In the genomic region with DNA sequence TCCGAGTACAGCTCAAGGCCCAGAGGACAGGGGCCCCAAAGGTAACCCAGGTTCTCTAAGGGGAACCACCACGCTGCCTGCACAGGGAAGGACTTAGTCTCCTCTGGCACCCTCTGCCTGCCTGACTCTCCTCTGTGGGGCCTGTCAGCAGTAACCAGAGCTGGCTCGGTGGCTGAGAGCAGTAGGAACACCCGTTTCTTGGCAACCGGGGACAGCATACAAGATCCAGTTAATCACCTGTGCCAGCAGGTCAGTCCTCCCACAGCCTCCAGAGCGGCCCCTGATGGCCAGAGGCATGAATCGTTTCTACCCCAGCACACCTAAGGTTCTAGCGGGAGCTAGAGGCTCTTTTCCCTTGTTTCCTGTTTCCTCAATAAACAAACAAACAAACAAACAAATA, we compare ENCODE assay signal across 8 mouse cellular contexts. TPM values are rescaled to one million over a fixed set of nuclear protein-coding genes. Genes with fewer than 3 reads are reported as not detected.
DNase-seq lines count a peak whose midpoint lies in the region; ATAC-seq and TF ChIP-seq lines count a peak whose summit lies in the region.

No protein-coding gene starts in this region.

- no peak overlapping the region for H3K4me3 ChIP-seq in midbrain, postnatal 0 days (ENCODE audit: low read depth, low read length)
- H3K4me3 ChIP-seq in midbrain, embryonic 14.5 days (replicated peaks; ENCODE audit: low read depth, low read length): no peak overlapping the region

- no peaks in the 10 kb centered on the region for H3K27me3 ChIP-seq in midbrain, postnatal 0 days (ENCODE audit: insufficient read depth, low read length)
- H3K27me3 ChIP-seq in midbrain, embryonic 14.5 days (ENCODE audit: control insufficient read depth, insufficient read depth, low read length): no peaks in the 10 kb centered on the region

- H3K36me3 ChIP-seq in midbrain, postnatal 0 days (ENCODE audit: insufficient read depth, low read length): no peaks in the 10 kb centered on the region
- H3K36me3 ChIP-seq in midbrain, embryonic 14.5 days (ENCODE audit: control insufficient read depth, insufficient read depth, low read length): no peaks in the 10 kb centered on the region

- ATAC-seq in midbrain, postnatal 0 days (ENCODE audit: low FRiP score): no peak
- ATAC-seq in midbrain, embryonic 14.5 days (ENCODE audit: low FRiP score, low TSS enrichment): no peak

- WGBS in midbrain, postnatal 0 days: 20% methylated on average over 8 of the region's 8 CpGs
- 19% methylated on average over 8 of the region's 8 CpGs for WGBS in midbrain, embryonic 14.5 days

- no peak overlapping the region for H3K27ac ChIP-seq in midbrain, postnatal 0 days (ENCODE audit: low read depth, low read length)
- H3K27ac ChIP-seq in midbrain, embryonic 14.5 days (replicated peaks; ENCODE audit: low read depth, low read length): no peak overlapping the region

- no peak for DNase-seq in midbrain, postnatal 0 days (ENCODE audit: low spot score)
- DNase-seq in midbrain, embryonic 14.5 days: no peak
- DNase-seq in cerebellum, adult 11-12 months: peak; percentile 90
- DNase-seq in heart, adult 8-10 months (ENCODE audit: low spot score): peak; percentile 74
- DNase-seq in kidney, postnatal 10 days: peak; percentile 80
- no peak for DNase-seq in spleen, postnatal 36 days (ENCODE audit: low spot score in 2 of 2)
- no peak for DNase-seq in urinary bladder, postnatal 10 days (ENCODE audit: low spot score)
- DNase-seq in natural killer cell, adult 2 months (ENCODE audit: low spot score in 2 of 2): no peak

- peak; percentile 15; the same call in 1 of the 2 replicates for TF ChIP-seq CTCF in midbrain, postnatal 0 days (IDR thresholded peaks at IDR 0.05)

- H3K4me2 ChIP-seq in midbrain, postnatal 0 days (ENCODE audit: low read depth, low read length, poor library complexity, severe bottlenecking): no peak overlapping the region
- H3K4me2 ChIP-seq in midbrain, embryonic 14.5 days (ENCODE audit: low read length): no peak overlapping the region

- no peaks in the 10 kb centered on the region for H3K9me3 ChIP-seq in midbrain, postnatal 0 days (ENCODE audit: low read length)
- no peaks in the 10 kb centered on the region for H3K9me3 ChIP-seq in midbrain, embryonic 14.5 days (ENCODE audit: control insufficient read depth, low read length)

- H3K4me1 ChIP-seq in midbrain, postnatal 0 days (ENCODE audit: insufficient read depth, low read length): no peaks in the 10 kb centered on the region; the same call in none of the 2 replicates
- H3K4me1 ChIP-seq in midbrain, embryonic 14.5 days (ENCODE audit: control insufficient read depth, insufficient read depth, low read length): 0 out of 2 replicates have a peak, but pooled peaks cover 14% of the 10 kb centered on the region

- no peak overlapping the region for H3K9ac ChIP-seq in midbrain, postnatal 0 days (replicated peaks; ENCODE audit: low read length, poor library complexity, severe bottlenecking)
- no peak overlapping the region for H3K9ac ChIP-seq in midbrain, embryonic 14.5 days (replicated peaks; ENCODE audit: low read length)

RNA-seq across cellular contexts. Expression of a gene that starts 11.4 kb away (rescaled TPM):
- 6.9 and 7.7 TPM in 2 replicates for total RNA-seq in midbrain, postnatal 0 days (2014; rRNA removed)
- polyA plus RNA-seq in midbrain, postnatal 0 days (2015; fragmentation: Nextera tagmentation; extraction: Ambion mirVana): 6.9 and 7.0 TPM in 2 replicates
- polyA plus RNA-seq in midbrain, embryonic 14.5 days (2014; fragmentation: Nextera tagmentation; extraction: Ambion mirVana): 2.9 and 3.5 TPM in 2 replicates
- total RNA-seq in heart, adult 8-10 months (2022): 10 to 100 TPM in 3 of 4 experiments, 1 to 10 TPM in 1; 7.0 to 23.9 (median 12.6) TPM

RNA-seq across cellular contexts. Expression of a gene that starts 18.7 kb away (rescaled TPM):
- total RNA-seq in midbrain, postnatal 0 days (2014; rRNA removed): 6.3 and 7.7 TPM in 2 replicates
- polyA plus RNA-seq in midbrain, postnatal 0 days (2015; fragmentation: Nextera tagmentation; extraction: Ambion mirVana): 1.8 and 1.9 TPM in 2 replicates
- polyA plus RNA-seq in midbrain, embryonic 14.5 days (2014; fragmentation: Nextera tagmentation; extraction: Ambion mirVana): 0.93 and 0.97 TPM in 2 replicates
- 10 to 100 TPM in 1 of 4 experiments, 1 to 10 TPM in 3; 7.6 to 10.2 (median 9.5) TPM for total RNA-seq in heart, adult 8-10 months (2022)

RNA-seq across cellular contexts. Expression of a gene that starts 41.4 kb away (rescaled TPM):
- 33.5 and 61.1 TPM in 2 replicates for total RNA-seq in midbrain, postnatal 0 days (2014; rRNA removed)
- 74.2 and 75.6 TPM in 2 replicates for polyA plus RNA-seq in midbrain, postnatal 0 days (2015; fragmentation: Nextera tagmentation; extraction: Ambion mirVana)
- 61.2 and 87.4 TPM in 2 replicates for polyA plus RNA-seq in midbrain, embryonic 14.5 days (2014; fragmentation: Nextera tagmentation; extraction: Ambion mirVana)
- 10 to 100 TPM; 21.1 to 25.4 (median 21.4) TPM for total RNA-seq in heart, adult 8-10 months (2022)

RNA-seq across cellular contexts. Expression of a gene that starts 50.4 kb away (rescaled TPM):
- not detected in 2 replicates for total RNA-seq in midbrain, postnatal 0 days (2014; rRNA removed)
- polyA plus RNA-seq in midbrain, postnatal 0 days (2015; fragmentation: Nextera tagmentation; extraction: Ambion mirVana): 0.22 and 0.33 TPM in 2 replicates
- polyA plus RNA-seq in midbrain, embryonic 14.5 days (2014; fragmentation: Nextera tagmentation; extraction: Ambion mirVana): 0.30 and 0.51 TPM in 2 replicates
- total RNA-seq in heart, adult 8-10 months (2022): 1 to 10 TPM in 3 of 4 experiments, under 1 TPM in 1; 0.54 to 2.1 (median 1.1) TPM

Comparison
In these comparisons a context has a peak if more than half of its experiments do, and no peak if none do; other contexts are left out.
1. DNase-seq: peak in cerebellum, adult 11-12 months (single experiment), heart, adult 8-10 months (single experiment) and kidney, postnatal 10 days (single experiment); none in midbrain, postnatal 0 days (single experiment), midbrain, embryonic 14.5 days (single experiment), spleen, postnatal 36 days (0 of 2), urinary bladder, postnatal 10 days (single experiment) and natural killer cell, adult 2 months (0 of 2).